Mouse (Mus musculus) CH12.LX (cell line): Measurements from ENCODE around the gene Taf10. TPM values are rescaled to one million over a fixed set of nuclear protein-coding genes. Genes with fewer than 3 reads are reported as not detected.

Experiments
- DNase-seq: peaks from one replicate; pipeline ENCODE4 v3.0.0-alpha.2; 2013; ENCODE audit errors: extremely low read depth
- H3K27ac ChIP-seq: 2 replicates; pipeline ENCODE4 v1.5.1; 2012; ENCODE audit warnings: low read depth, mild to moderate bottlenecking, control low read depth, moderate library complexity; ENCODE audit not compliant: insufficient read depth
- H3K27me3 ChIP-seq: replicated peaks from 2 replicates; pipeline ENCODE3; 2012; ENCODE audit warnings: inconsistent platforms
- H3K36me3 ChIP-seq, 2 experiments: replicated peaks in 1 of 2; 2 replicates each; pipeline versions ENCODE3 to v1.6.1; 2012; ENCODE audit warnings: inconsistent platforms in 1 of 2, low read length in 1 of 2, mild to moderate bottlenecking in 1 of 2, mixed read lengths in 1 of 2, moderate library complexity in 1 of 2; ENCODE audit not compliant: control insufficient read depth in 1 of 2, insufficient read depth in 1 of 2
- H3K4me1 ChIP-seq, 2 experiments: 2 replicates each; pipeline ENCODE4 v1.6.1; 2012; ENCODE audit warnings: inconsistent platforms in 1 of 2, moderate library complexity in 1 of 2; ENCODE audit not compliant: insufficient read depth in 2 of 2, control insufficient read depth in 1 of 2
- H3K4me2 ChIP-seq: 2 replicates; pipeline ENCODE4 v1.6.1; 2012; ENCODE audit warnings: low read depth, mild to moderate bottlenecking, control low read depth; ENCODE audit not compliant: poor library complexity, insufficient read depth, severe bottlenecking
- H3K4me3 ChIP-seq, 3 experiments: fragments of 150-350 bp in 1 of 3; sonication (generic) in 1 of 3; replicated peaks in 1 of 3; 2 replicates each; pipeline versions ENCODE3 to v1.5.1; 2011 to 2012; ENCODE audit warnings: low read depth in 2 of 3, low read length in 2 of 3, mild to moderate bottlenecking in 2 of 3, moderate library complexity in 2 of 3, control low read depth in 1 of 3, improper control_type of control experiment in 1 of 3, inconsistent platforms in 1 of 3, mixed read lengths in 1 of 3; ENCODE audit not compliant: poor library complexity in 1 of 3
- H3K79me2 ChIP-seq: replicated peaks from 2 replicates; pipeline ENCODE4 v1.6.1; 2012; ENCODE audit warnings: mild to moderate bottlenecking, moderate library complexity; ENCODE audit not compliant: control insufficient read depth, poor library complexity, insufficient read depth, severe bottlenecking; ENCODE audit errors: extremely low read depth
- H3K9ac ChIP-seq: 2 replicates; pipeline ENCODE4 v1.6.1; 2012; ENCODE audit warnings: low read depth, mild to moderate bottlenecking, control low read depth, moderate library complexity; ENCODE audit not compliant: insufficient read depth
- H3K9me3 ChIP-seq: replicated peaks from 2 replicates; pipeline ENCODE3; 2012; ENCODE audit warnings: low read length, inconsistent platforms, mixed read lengths
- BHLHE40 ChIP-seq: IDR thresholded peaks from 2 replicates; pipeline ENCODE4 v1.6.1; 2011; ENCODE audit warnings: mild to moderate bottlenecking, low read depth, low read length, improper control_type of control experiment
- CHD1 ChIP-seq: IDR thresholded peaks from 2 replicates; pipeline ENCODE4 v1.6.1; 2012; ENCODE audit warnings: low read depth, low read length, improper control_type of control experiment, inconsistent platforms
- E2F4 ChIP-seq: IDR thresholded peaks from 2 replicates; pipeline ENCODE4 v1.6.1; 2011; ENCODE audit warnings: low read depth, low read length, improper control_type of control experiment; ENCODE audit not compliant: insufficient replicate concordance
- ELF1 ChIP-seq: IDR thresholded peaks from 2 replicates; pipeline ENCODE4 v1.6.1; 2014; ENCODE audit warnings: low read depth, mild to moderate bottlenecking, inconsistent platforms, low read length, improper control_type of control experiment
- ETS1 ChIP-seq: conservative IDR thresholded peaks from 2 replicates; pipeline ENCODE4 v1.6.1; 2012; ENCODE audit warnings: low read depth, mild to moderate bottlenecking, inconsistent platforms, low read length, improper control_type of control experiment, moderate library complexity
- GABPA ChIP-seq: IDR thresholded peaks from 2 replicates; pipeline ENCODE4 v1.6.1; 2012; ENCODE audit warnings: low read depth, low read length, improper control_type of control experiment, inconsistent platforms; ENCODE audit not compliant: insufficient replicate concordance
- HCFC1 ChIP-seq: IDR thresholded peaks from 2 replicates; pipeline ENCODE4 v1.6.1; 2012; ENCODE audit warnings: low read depth, mild to moderate bottlenecking, inconsistent platforms, low read length, improper control_type of control experiment
- JUN ChIP-seq: IDR thresholded peaks from 2 replicates; pipeline ENCODE4 v1.6.1; 2011; ENCODE audit warnings: low read depth, mild to moderate bottlenecking, low read length, improper control_type of control experiment, moderate library complexity; ENCODE audit not compliant: insufficient read depth
- KAT2A ChIP-seq: IDR thresholded peaks from 2 replicates; pipeline ENCODE4 v1.6.1; 2012; ENCODE audit warnings: low read length, improper control_type of control experiment, inconsistent platforms; ENCODE audit not compliant: insufficient replicate concordance
- MAFK ChIP-seq: IDR thresholded peaks from 2 replicates; pipeline ENCODE4 v1.6.1; 2011; ENCODE audit warnings: low read length, improper control_type of control experiment; ENCODE audit not compliant: insufficient replicate concordance
- MEF2A ChIP-seq: IDR thresholded peaks from 2 replicates; pipeline ENCODE4 v1.6.1; 2014; ENCODE audit warnings: low read depth, mild to moderate bottlenecking, inconsistent platforms, low read length, improper control_type of control experiment, borderline replicate concordance
- MXI1 ChIP-seq: IDR thresholded peaks from 2 replicates; pipeline ENCODE4 v1.6.1; 2011; ENCODE audit warnings: mild to moderate bottlenecking, low read depth, low read length, improper control_type of control experiment
- MYC ChIP-seq: IDR thresholded peaks from 2 replicates; pipeline ENCODE4 v1.6.1; 2011; ENCODE audit warnings: low read depth, mild to moderate bottlenecking, improper control_type of control experiment, low read length
- NELFE ChIP-seq: IDR thresholded peaks from 2 replicates; pipeline ENCODE4 v1.6.1; 2011; ENCODE audit warnings: low read depth, low read length, improper control_type of control experiment
- PAX5 ChIP-seq: IDR thresholded peaks from 2 replicates; pipeline ENCODE4 v1.6.1; 2012; ENCODE audit warnings: low read length, inconsistent platforms, mixed read lengths
- POLR2AphosphoS2 ChIP-seq: IDR thresholded peaks from 2 replicates; pipeline ENCODE4 v1.6.1; 2011; ENCODE audit warnings: low read depth, low read length, improper control_type of control experiment
- RAD21 ChIP-seq: IDR thresholded peaks from 2 replicates; pipeline ENCODE4 v1.6.1; 2011; ENCODE audit warnings: low read depth, mild to moderate bottlenecking, low read length, improper control_type of control experiment, moderate library complexity
- SIN3A ChIP-seq: IDR thresholded peaks from 2 replicates; pipeline ENCODE4 v1.6.1; 2012; ENCODE audit warnings: low read length, improper control_type of control experiment, inconsistent platforms
- SMC3 ChIP-seq: IDR thresholded peaks from 2 replicates; pipeline ENCODE4 v1.6.1; 2011; ENCODE audit warnings: low read depth, low read length, improper control_type of control experiment
- TBP ChIP-seq: conservative IDR thresholded peaks from 2 replicates; pipeline ENCODE4 v1.6.1; 2011; ENCODE audit warnings: low read depth, low read length, improper control_type of control experiment
- USF2 ChIP-seq: conservative IDR thresholded peaks from 2 replicates; pipeline ENCODE4 v1.6.1; 2011; ENCODE audit warnings: low read depth, low read length, improper control_type of control experiment
- ZC3H11A ChIP-seq: IDR thresholded peaks from 2 replicates; pipeline ENCODE4 v1.6.1; 2012; ENCODE audit warnings: low read depth, mild to moderate bottlenecking, inconsistent platforms, low read length, improper control_type of control experiment
- dilution Hi-C: fragments of 300-500 bp; cut with MboI; formaldehyde crosslinking; loops from 2 replicates; pipeline ENCODE4 v1.14.3; 2020; ENCODE audit warnings: low sequenced_read_pairs; ENCODE audit not compliant: extremely low pct_unique_long_range_greater_than_20kb, extremely low pct_ligation_motif_present
- in situ Hi-C: fragments of 300-500 bp; cut with MboI; formaldehyde crosslinking; loops from 3 replicates; pipeline ENCODE4 v1.14.3; 2019; ENCODE audit warnings: low sequenced_read_pairs, low pct_ligation_motif_present, low pct_unique_long_range_greater_than_20kb, mixed read lengths
- polyA plus RNA-seq: library from polyadenylated mRNA; unstranded; fragments of >175 nt; gene quantifications from 2 replicates; pipeline ENCODE4 v1.2.1, GENCODE M21; 2012; ENCODE audit warnings: low read depth; ENCODE audit not compliant: insufficient read length
- total RNA-seq, 2 experiments: library from RNA; depleted of rRNA; stranded (reverse); fragments of 300-350 nt in 1 of 2; fragments of >200 nt in 1 of 2; gene quantifications; 2 replicates each; pipeline ENCODE4 v1.2.3; 2012 to 2014

Gene Taf10
- total and polyA plus RNA-seq, 3 experiments: 259 to 461 (median 330) TPM

- H3K36me3 ChIP-seq: no peaks in the 10 kb centered on the region
- TF ChIP-seq SMC3 (no peak), POLR2AphosphoS2 (no peak), MAFK (no peak), HCFC1 (no peak), PAX5 (no peak), TBP (no peak), ELF1 (no peak), SIN3A (no peak), ZC3H11A (no peak), GABPA (no peak), E2F4 (no peak), BHLHE40 (no peak)
- H3K4me3 ChIP-seq: no peak overlapping the region
- H3K4me1 ChIP-seq: no peaks in the 10 kb centered on the region
- no peak for DNase-seq
- dilution Hi-C loops: no loop called here
- no peak overlapping the region for H3K27ac ChIP-seq
- H3K4me2 ChIP-seq: no peak overlapping the region
- no peak overlapping the region for H3K9ac ChIP-seq
- no peaks in the 10 kb centered on the region for H3K9me3 ChIP-seq
- H3K79me2 ChIP-seq: no peaks in the 10 kb centered on the region
- H3K27me3 ChIP-seq: no peaks in the 10 kb centered on the region
- in situ Hi-C loops: no loop called here
These were observed 40.3 kb downstream of the Taf10 start for GRCm38 (mm10) chr7:105703816-105704215.

GRCm38 (mm10) chr7:105703184-105703583 is 41.0 kb downstream of the Taf10 start:
- Histone ChIP-seq H3K27me3 (no peaks in the 10 kb centered on the region), H3K79me2 (no peaks in the 10 kb centered on the region), H3K36me3 (no peaks in the 10 kb centered on the region), H3K4me3 (no peak overlapping the region), H3K9me3 (no peaks in the 10 kb centered on the region), H3K9ac (no peak overlapping the region), H3K27ac (no peak overlapping the region), H3K4me2 (no peak overlapping the region), H3K4me1 (no peaks in the 10 kb centered on the region)
- in situ Hi-C loops: no loop called here
- no peak for TF ChIP-seq GABPA
- TF ChIP-seq MEF2A: no peak
- TF ChIP-seq ELF1: no peak
- TF ChIP-seq PAX5: no peak
- no peak for TF ChIP-seq MYC
- no peak for TF ChIP-seq E2F4
- TF ChIP-seq USF2: no peak
- TF ChIP-seq NELFE: no peak
- TF ChIP-seq MXI1: no peak
- no peak for TF ChIP-seq KAT2A
- TF ChIP-seq ETS1: no peak
- no peak for TF ChIP-seq CHD1
- TF ChIP-seq JUN: no peak
- TF ChIP-seq RAD21: no peak
- no peak for DNase-seq
- dilution Hi-C loops: no loop called here
